Mouse (Mus musculus) liver, embryonic 14.5 days (tissue): Measurements from ENCODE around the gene Zic5.

Experiments
- CTCF ChIP-seq: IDR thresholded peaks from 2 replicates; pipeline ENCODE4 v1.5.1; 2016; ENCODE audit warnings: antibody characterized with exemption, low read depth, control low read depth
- EP300 ChIP-seq: IDR thresholded peaks from 2 replicates; pipeline ENCODE4 v1.6.1; 2016; ENCODE audit warnings: antibody characterized with exemption, low read depth

GRCm38 (mm10) chr14:122487366-122487765 is 21.9 kb upstream of the Zic5 start:
- TF ChIP-seq EP300 (no peak), CTCF (no peak)
